Mouse (Mus musculus): ENCODE measurements around the gene Fhl2.

Gene Fhl2

GRCm38 (mm10) chr1:43196661-43197241 lies at the start of gene Fhl2:
Gene Fhl2 (minus strand): TSS chr1:43196984.
- no peak for DNase-seq (ENCODE audit: low spot score)

GRCm38 (mm10) chr1:43245014-43245413 lies 48.2 kb upstream of the Fhl2 start:
- no peak for DNase-seq (ENCODE audit: low spot score)

- DNase-seq (ENCODE audit: low spot score): no peak
These were observed 44.4 kb upstream of the Fhl2 start for GRCm38 (mm10) chr1:43241208-43241607.

- DNase-seq (ENCODE audit: low spot score): no peak
These were observed 43.1 kb upstream of the Fhl2 start for GRCm38 (mm10) chr1:43239796-43240313.

- DNase-seq (ENCODE audit: low spot score): no peak
These were observed 41.7 kb upstream of the Fhl2 start for GRCm38 (mm10) chr1:43238471-43238870.

GRCm38 (mm10) chr1:43237360-43238235 lies 40.8 kb upstream of the Fhl2 start:
- no peak for DNase-seq (ENCODE audit: low spot score)

GRCm38 (mm10) chr1:43225531-43226151 lies 28.9 kb upstream of the Fhl2 start:
- no peak for DNase-seq (ENCODE audit: low spot score)

GRCm38 (mm10) chr1:43224943-43225342 lies 28.2 kb upstream of the Fhl2 start:
- DNase-seq (ENCODE audit: low spot score): no peak

- no peak for DNase-seq (ENCODE audit: low spot score)
These were observed 27.4 kb upstream of the Fhl2 start for GRCm38 (mm10) chr1:43224171-43224570.

- no peak for DNase-seq (ENCODE audit: low spot score)
These were observed 26.3 kb upstream of the Fhl2 start for GRCm38 (mm10) chr1:43223097-43223496.

- DNase-seq (ENCODE audit: low spot score): no peak
These were observed 21.4 kb upstream of the Fhl2 start for GRCm38 (mm10) chr1:43218016-43218680.

GRCm38 (mm10) chr1:43215601-43216000 lies 18.8 kb upstream of the Fhl2 start:
- DNase-seq (ENCODE audit: low spot score): no peak

- no peak for DNase-seq (ENCODE audit: low spot score)
These were observed 14.5 kb upstream of the Fhl2 start for GRCm38 (mm10) chr1:43211274-43211673.

- no peak for DNase-seq (ENCODE audit: low spot score)
These were observed 13.5 kb upstream of the Fhl2 start for GRCm38 (mm10) chr1:43210285-43210684.

GRCm38 (mm10) chr1:43207147-43207546 lies 10.4 kb upstream of the Fhl2 start:
- DNase-seq (ENCODE audit: low spot score): no peak

GRCm38 (mm10) chr1:43203282-43203681 lies 6.5 kb upstream of the Fhl2 start:
- no peak for DNase-seq (ENCODE audit: low spot score)

GRCm38 (mm10) chr1:43202226-43202625 lies 5.4 kb upstream of the Fhl2 start:
- DNase-seq (ENCODE audit: low spot score): no peak

- no peak for DNase-seq (ENCODE audit: low spot score)
These were observed 5.0 kb upstream of the Fhl2 start for GRCm38 (mm10) chr1:43201796-43202195.

- DNase-seq (ENCODE audit: low spot score): peak; percentile 16
These were observed 3.1 kb upstream of the Fhl2 start for GRCm38 (mm10) chr1:43199867-43200240.

- DNase-seq (ENCODE audit: low spot score): no peak
These were observed 2.6 kb upstream of the Fhl2 start for GRCm38 (mm10) chr1:43199210-43199866.

GRCm38 (mm10) chr1:43196059-43196458 lies 725 bp downstream of the Fhl2 start:
- DNase-seq (ENCODE audit: low spot score): no peak

- DNase-seq (ENCODE audit: low spot score): no peak
These were observed 3.4 kb downstream of the Fhl2 start for GRCm38 (mm10) chr1:43193423-43193822.

All from layer of hippocampus, adult 9-10 months (tissue).